Mouse (Mus musculus) ES-Bruce4 (cell line): ENCODE results near the gene Qser1.

Experiments used
- CTCF ChIP-seq: IDR thresholded peaks from one replicate; pipeline ENCODE4 v1.8.1; 2011; ENCODE audit warnings: low read depth, low read length
- EP300 ChIP-seq: IDR thresholded peaks from 2 replicates; pipeline ENCODE4 v1.6.1; 2011; ENCODE audit warnings: low read depth, low read length; ENCODE audit not compliant: insufficient read depth
- POLR2A ChIP-seq: IDR thresholded peaks from one replicate; pipeline ENCODE4 v1.8.1; 2011; ENCODE audit warnings: low read length; ENCODE audit not compliant: insufficient read depth

DNA sequence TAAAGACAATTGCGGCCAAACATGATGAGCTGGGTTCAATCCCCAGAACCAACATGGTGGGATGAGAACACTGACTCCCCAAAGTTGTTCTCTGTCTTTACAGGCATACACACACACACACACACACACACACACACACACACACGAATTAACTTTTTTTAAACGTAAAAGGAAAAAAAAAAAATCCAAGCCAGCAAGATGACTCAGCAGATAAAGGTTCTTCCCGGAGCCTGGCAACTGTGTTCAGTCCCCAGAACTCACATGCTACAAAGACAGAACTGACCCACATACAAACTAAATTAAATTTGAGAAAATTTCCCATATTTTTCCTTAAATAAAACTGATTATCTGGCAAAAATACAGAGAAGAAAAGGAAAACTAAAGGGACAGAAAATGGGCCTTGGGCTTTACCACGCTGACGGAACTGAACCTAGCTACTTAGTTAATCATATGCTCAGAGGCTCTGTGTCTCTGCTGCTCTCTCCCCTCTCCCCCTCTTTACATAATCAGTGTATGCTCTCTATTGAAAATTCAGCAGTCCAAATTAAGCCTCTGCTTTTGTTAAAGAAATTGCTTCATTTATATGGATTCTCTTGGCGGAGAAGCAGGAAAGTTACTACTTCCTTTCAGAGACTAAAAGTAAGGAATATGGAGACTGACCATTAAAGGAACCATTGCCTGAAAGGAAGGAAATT is 83.9 kb downstream of the Qser1 start:
- TF ChIP-seq POLR2A, result no peak
- no peak for TF ChIP-seq CTCF
- TF ChIP-seq EP300, result no peak
